Mouse (Mus musculus) stomach, embryonic 14.5 days (tissue): ENCODE measurements around the gene Baz2b. TPM values are rescaled to one million over a fixed set of nuclear protein-coding genes. Genes with fewer than 3 reads are reported as not detected.

ENCODE experiments used
- ATAC-seq: fragments of 200-750 bp; cut with Nextera tagmentation; 2 replicates; pipeline ENCODE4 v1.8.0; 2017; ENCODE audit warnings: low read depth, moderate TSS enrichment; ENCODE audit not compliant: insufficient number of reproducible peaks, insufficient read depth, low FRiP score
- H3K27ac ChIP-seq: fragments of 300-500 bp; sonication (generic); 2 replicates; pipeline ENCODE4 v1.5.1; 2014; ENCODE audit warnings: mild to moderate bottlenecking, low read length, moderate library complexity, mixed read lengths
- H3K27me3 ChIP-seq: fragments of 300-500 bp; sonication (generic); 2 replicates; pipeline ENCODE4 v1.6.1; 2014; ENCODE audit warnings: low read length, control low read depth, mixed read lengths; ENCODE audit not compliant: control insufficient read depth, insufficient read depth
- H3K36me3 ChIP-seq: fragments of 300-500 bp; sonication (generic); 2 replicates; pipeline ENCODE4 v1.6.1; 2014; ENCODE audit warnings: mild to moderate bottlenecking, control low read depth, low read length, moderate library complexity, mixed read lengths; ENCODE audit not compliant: control insufficient read depth, insufficient read depth
- H3K4me1 ChIP-seq: fragments of 300-500 bp; sonication (generic); 2 replicates; pipeline ENCODE4 v1.6.1; 2014; ENCODE audit warnings: low read length, control low read depth, mixed read lengths; ENCODE audit not compliant: control insufficient read depth, insufficient read depth
- H3K4me2 ChIP-seq: fragments of 300-500 bp; sonication (generic); replicated peaks from 2 replicates; pipeline ENCODE4 v1.6.1; 2014; ENCODE audit warnings: low read depth, low read length, control low read depth
- H3K4me3 ChIP-seq: fragments of 300-500 bp; sonication (generic); 2 replicates; pipeline ENCODE4 v1.5.1; 2014; ENCODE audit warnings: low read depth, low read length, control low read depth
- H3K9ac ChIP-seq: fragments of 300-500 bp; sonication (generic); replicated peaks from 2 replicates; pipeline ENCODE4 v1.6.1; 2014; ENCODE audit warnings: low read depth, mild to moderate bottlenecking, control low read depth, low read length, moderate library complexity, mixed read lengths
- H3K9me3 ChIP-seq: fragments of 300-500 bp; sonication (generic); 2 replicates; pipeline ENCODE4 v1.6.1; 2016; ENCODE audit warnings: low read depth, low read length, control low read depth; ENCODE audit not compliant: control insufficient read depth
- WGBS: fragments of 180-500 bp; shearing (Covaris S2); extraction: QIAGEN DNeasy Blood & Tissue Kit; methylation state at CpG from one replicate; pipeline ENCODE4 v1.1.7; 2014; 5-methylcytosine and 5-hydroxymethylcytosine counted together
- polyA plus RNA-seq: library from polyadenylated mRNA; unstranded; fragments of >200 nt; fragmentation: Nextera tagmentation; extraction: Ambion mirVana; gene quantifications from 2 replicates; pipeline ENCODE4 v1.2.1, GENCODE M21; 2014

The Baz2b gene
- polyA plus RNA-seq, 1 experiment from 2014 or later: 80.0 TPM

DNA sequence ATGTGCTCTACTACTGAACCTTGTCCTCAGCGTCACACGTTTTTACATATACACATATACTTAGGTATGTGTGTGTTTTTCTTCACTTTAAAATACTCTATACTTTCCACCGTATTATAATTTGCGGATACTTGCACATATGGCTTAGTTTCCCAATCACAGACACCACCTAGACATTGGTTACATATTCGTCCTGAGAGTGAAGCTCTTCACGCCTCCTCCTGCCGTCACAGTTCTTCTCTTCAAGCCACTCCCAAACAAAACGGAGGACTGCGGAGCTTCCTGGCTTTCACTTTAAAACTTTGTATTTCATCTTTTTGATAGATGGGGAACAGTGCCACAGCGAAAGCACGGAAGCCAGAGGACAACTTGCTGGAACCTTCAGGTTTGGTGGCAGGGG lies 44.0 kb downstream of the Baz2b start:
- Histone ChIP-seq H3K36me3 (no peaks in the 10 kb centered on the region), H3K4me2 (no peak overlapping the region), H3K27ac (no peak overlapping the region), H3K9me3 (no peaks in the 10 kb centered on the region), H3K9ac (no peak overlapping the region), H3K4me3 (no peak overlapping the region), H3K4me1 (no peaks in the 10 kb centered on the region), H3K27me3 (no peaks in the 10 kb centered on the region)
- 84% methylated on average over 11 of the region's 11 CpGs for WGBS
- ATAC-seq: no peak

DNA sequence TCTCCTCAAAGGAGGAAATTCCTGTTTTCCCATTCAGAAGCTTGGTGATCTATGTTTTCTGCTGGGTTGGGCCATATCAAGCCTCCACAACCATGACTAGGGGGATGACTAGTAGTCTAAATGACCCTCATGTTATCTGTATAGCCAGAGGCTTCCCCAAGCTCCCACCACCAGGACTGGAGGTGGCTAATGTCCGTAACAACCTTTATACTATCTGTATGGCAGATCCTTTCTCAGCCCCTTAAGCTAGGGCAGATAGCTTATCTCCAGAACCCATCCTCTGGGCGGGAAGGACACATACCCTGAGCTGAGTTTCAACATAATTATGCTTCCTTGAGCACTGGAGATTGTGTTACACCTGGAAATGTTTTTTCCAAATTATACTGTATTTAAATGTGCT lies 45.9 kb downstream of the Baz2b start:
- Histone ChIP-seq H3K9me3 (no peaks in the 10 kb centered on the region), H3K4me1 (no peaks in the 10 kb centered on the region), H3K4me2 (no peak overlapping the region), H3K27me3 (no peaks in the 10 kb centered on the region), H3K4me3 (no peak overlapping the region), H3K9ac (no peak overlapping the region), H3K27ac (no peak overlapping the region), H3K36me3 (no peaks in the 10 kb centered on the region)
- WGBS: 78% methylated on average over 2 of the region's 2 CpGs
- no peak for ATAC-seq

DNA sequence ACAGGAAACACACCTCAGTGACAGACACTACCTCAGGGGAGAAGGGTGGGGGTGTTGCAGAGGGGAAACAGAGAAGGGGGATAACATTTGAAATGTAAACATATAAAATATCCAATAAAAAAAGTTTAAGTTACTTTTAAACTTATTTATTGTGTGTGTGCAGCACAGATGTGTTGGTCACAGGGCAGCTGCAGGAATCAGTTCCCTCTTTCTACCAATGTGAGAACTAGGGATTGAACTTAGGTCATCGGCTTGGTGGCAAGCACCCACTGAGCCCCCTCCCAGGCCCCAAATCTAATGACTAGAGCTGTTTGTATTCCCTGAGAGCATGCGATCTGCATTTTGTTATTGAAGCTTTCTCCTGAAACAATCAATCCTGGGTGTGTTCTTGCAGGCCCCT lies 57.2 kb downstream of the Baz2b start:
- Histone ChIP-seq H3K9me3 (no peaks in the 10 kb centered on the region), H3K36me3 (no peaks in the 10 kb centered on the region), H3K27ac (no peak overlapping the region), H3K4me3 (no peak overlapping the region), H3K4me2 (no peak overlapping the region), H3K27me3 (no peaks in the 10 kb centered on the region), H3K4me1 (no peaks in the 10 kb centered on the region), H3K9ac (no peak overlapping the region)
- ATAC-seq: no peak
- WGBS: 89% methylated on average over 2 of the region's 2 CpGs

DNA sequence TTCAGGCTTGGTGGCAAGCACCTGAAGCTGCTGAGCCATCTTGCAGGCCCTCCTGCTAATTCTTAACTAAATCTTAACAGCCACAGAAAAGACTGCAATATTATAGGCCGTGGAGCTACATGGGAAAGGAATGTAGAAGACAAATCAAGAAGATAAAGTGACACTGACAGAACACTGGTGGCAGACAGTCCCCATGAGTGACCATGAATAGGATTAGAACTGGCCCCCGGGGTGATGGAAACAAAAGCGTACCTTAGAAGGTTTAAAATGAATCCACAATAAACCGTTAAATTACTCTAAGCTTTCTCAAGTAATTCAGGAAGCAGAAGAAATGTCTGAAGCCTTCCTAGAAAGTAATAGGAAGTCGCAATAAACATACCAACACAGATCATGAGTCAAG lies 61.0 kb downstream of the Baz2b start:
- Histone ChIP-seq H3K27me3 (no peaks in the 10 kb centered on the region), H3K4me3 (no peak overlapping the region), H3K9me3 (no peaks in the 10 kb centered on the region), H3K27ac (no peak overlapping the region), H3K4me2 (no peak overlapping the region), H3K36me3 (no peaks in the 10 kb centered on the region), H3K4me1 (no peaks in the 10 kb centered on the region), H3K9ac (no peak overlapping the region)
- ATAC-seq: no peak
- 74% methylated on average over 5 of the region's 5 CpGs for WGBS

DNA sequence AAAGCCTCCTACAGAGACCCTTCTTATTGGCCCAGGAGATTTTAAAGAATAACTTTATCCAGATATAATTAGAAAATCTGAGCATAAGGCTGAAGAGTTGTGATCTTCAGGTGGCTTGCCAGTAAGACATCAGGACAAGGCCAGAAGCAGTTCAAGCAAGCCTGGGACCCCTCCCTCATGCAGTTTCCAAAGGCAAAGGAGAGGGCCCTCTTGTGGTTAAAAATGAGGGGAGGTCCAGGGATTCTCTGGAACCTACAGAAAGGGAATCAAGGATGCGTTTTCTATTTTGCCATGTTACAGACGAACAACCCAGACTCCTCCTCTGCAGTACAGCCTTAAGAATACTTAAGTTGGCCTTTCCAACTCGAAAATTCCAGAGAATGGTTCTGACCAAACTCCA lies 62.2 kb downstream of the Baz2b start:
- 62% methylated on average over 3 of the region's 3 CpGs for WGBS
- no peak overlapping the region for H3K4me3 ChIP-seq
- no peaks in the 10 kb centered on the region for H3K4me1 ChIP-seq
- no peaks in the 10 kb centered on the region for H3K27me3 ChIP-seq
- no peaks in the 10 kb centered on the region for H3K36me3 ChIP-seq
- ATAC-seq: no peak
- H3K4me2 ChIP-seq: no peak overlapping the region
- H3K27ac ChIP-seq: no peak overlapping the region
- no peaks in the 10 kb centered on the region for H3K9me3 ChIP-seq
- H3K9ac ChIP-seq: no peak overlapping the region

DNA sequence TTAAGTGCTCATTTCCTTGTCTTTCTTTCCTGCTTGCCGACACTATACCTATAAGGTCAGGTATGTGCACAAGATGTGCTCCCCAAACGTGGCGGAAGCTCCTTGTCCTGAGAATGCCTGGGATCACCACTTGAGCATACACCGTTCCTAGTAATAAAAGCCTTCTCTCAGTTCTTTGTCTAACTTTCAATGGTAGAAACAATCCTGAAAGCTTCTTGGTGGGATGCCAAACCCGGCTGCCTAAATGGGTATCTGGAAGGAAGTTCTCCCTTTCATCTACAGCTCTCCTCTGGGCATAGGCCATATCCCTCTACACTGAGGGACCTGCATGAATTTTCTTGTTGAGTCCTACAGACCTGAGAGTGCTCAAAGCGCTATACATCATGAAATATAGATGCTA lies 63.9 kb downstream of the Baz2b start:
- no peak for ATAC-seq
- H3K4me3 ChIP-seq: no peak overlapping the region
- no peak overlapping the region for H3K4me2 ChIP-seq
- H3K27me3 ChIP-seq: no peaks in the 10 kb centered on the region
- H3K36me3 ChIP-seq: no peaks in the 10 kb centered on the region
- WGBS: 61% methylated on average over 6 of the region's 6 CpGs
- H3K4me1 ChIP-seq: no peaks in the 10 kb centered on the region
- H3K9me3 ChIP-seq: no peaks in the 10 kb centered on the region
- H3K27ac ChIP-seq: no peak overlapping the region
- no peak overlapping the region for H3K9ac ChIP-seq

DNA sequence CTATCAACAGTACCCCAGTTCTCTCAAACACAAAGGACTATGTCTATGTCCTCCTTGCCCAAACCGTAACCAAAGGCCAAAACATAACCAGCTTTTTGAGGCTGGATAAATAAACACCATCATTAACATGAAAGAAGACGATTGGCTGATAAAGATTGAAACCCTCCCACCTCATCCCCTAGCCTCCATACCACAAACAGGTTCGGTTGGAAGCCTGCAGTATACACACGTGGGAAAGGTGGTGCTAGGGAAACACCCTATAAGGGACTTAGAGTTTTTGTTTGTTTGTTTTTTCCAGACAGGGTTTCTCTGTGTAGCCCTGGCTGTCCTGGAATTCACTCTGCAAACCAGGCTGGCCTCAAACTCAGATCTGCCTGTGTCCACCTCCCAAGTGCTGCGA lies 66.3 kb downstream of the Baz2b start:
- no peaks in the 10 kb centered on the region for H3K9me3 ChIP-seq
- H3K4me1 ChIP-seq: no peaks in the 10 kb centered on the region
- no peaks in the 10 kb centered on the region for H3K36me3 ChIP-seq
- H3K27ac ChIP-seq: no peak overlapping the region
- 54% methylated on average over 5 of the region's 5 CpGs for WGBS
- no peaks in the 10 kb centered on the region for H3K27me3 ChIP-seq
- ATAC-seq: no peak
- H3K9ac ChIP-seq: no peak overlapping the region
- H3K4me2 ChIP-seq: no peak overlapping the region
- no peak overlapping the region for H3K4me3 ChIP-seq

DNA sequence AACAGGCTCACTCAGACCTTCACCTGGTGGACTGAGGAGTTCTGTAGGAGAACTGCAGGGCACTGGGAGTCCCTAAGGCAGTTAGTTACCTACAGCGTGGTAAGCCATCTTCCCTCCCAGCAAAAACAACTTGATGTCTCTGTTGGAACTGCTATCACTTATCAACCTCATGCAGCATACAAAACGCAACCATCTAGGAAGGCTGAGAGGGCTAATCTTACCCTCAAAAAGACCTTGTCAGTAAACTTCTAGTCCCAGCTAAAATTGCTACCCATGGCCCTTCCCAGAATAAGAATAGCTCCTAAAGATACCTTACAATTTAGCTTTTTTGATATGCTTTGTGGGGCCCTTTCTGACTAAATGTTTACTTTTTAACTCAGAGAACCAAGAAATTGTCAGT lies 67.4 kb downstream of the Baz2b start:
- H3K27ac ChIP-seq: no peak overlapping the region
- 78% methylated on average over 2 of the region's 2 CpGs for WGBS
- no peak overlapping the region for H3K4me2 ChIP-seq
- H3K9me3 ChIP-seq: no peaks in the 10 kb centered on the region
- H3K36me3 ChIP-seq: no peaks in the 10 kb centered on the region
- H3K9ac ChIP-seq: no peak overlapping the region
- H3K4me1 ChIP-seq: no peaks in the 10 kb centered on the region
- no peaks in the 10 kb centered on the region for H3K27me3 ChIP-seq
- no peak for ATAC-seq
- no peak overlapping the region for H3K4me3 ChIP-seq

DNA sequence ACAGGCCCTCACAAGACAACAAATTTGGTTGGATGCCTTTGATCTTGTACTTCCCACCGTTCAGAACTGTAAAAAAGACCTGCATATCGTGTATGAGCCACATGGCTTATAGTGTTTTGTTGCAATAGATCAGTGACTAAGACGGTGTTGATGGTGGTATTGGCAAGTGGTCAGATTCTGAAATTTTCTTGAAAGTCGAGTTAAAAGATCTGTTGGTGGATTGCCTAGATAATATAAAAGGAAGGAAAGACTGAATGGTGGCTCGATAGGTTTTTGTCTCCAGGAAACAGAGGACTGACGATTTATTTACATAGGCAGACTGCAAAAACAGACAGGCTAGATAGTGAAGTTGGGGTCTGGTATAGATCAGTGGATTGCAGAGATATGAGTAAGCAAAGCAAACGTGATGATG lies 70.9 kb downstream of the Baz2b start:
- no peaks in the 10 kb centered on the region for H3K27me3 ChIP-seq
- H3K27ac ChIP-seq: no peak overlapping the region
- H3K36me3 ChIP-seq: no peaks in the 10 kb centered on the region
- no peak overlapping the region for H3K4me2 ChIP-seq
- no peaks in the 10 kb centered on the region for H3K9me3 ChIP-seq
- H3K4me1 ChIP-seq: no peaks in the 10 kb centered on the region
- 24% methylated on average over 7 of the region's 7 CpGs for WGBS
- ATAC-seq: no peak
- no peak overlapping the region for H3K9ac ChIP-seq
- H3K4me3 ChIP-seq: no peak overlapping the region
